Mouse (Mus musculus) heart, adult 2 months (tissue): ENCODE data around the gene Clcn6.
"Not testable (repeated sequence)": the region's sequence is repeated elsewhere in the genome, so short reads cannot be mapped to it uniquely, and the experiment has no call there.

Experiments used
- CTCF ChIP-seq: fragments of 200-600 bp; IDR thresholded peaks from 2 replicates; pipeline ENCODE4 v1.8.1; 2022; ENCODE audit warnings: antibody characterized with exemption, mild to moderate bottlenecking, moderate library complexity
- EP300 ChIP-seq: fragments of 200-500 bp; IDR thresholded peaks from 2 replicates; pipeline ENCODE4 v1.6.1; 2011; ENCODE audit warnings: low read depth, low read length, control low read depth; ENCODE audit not compliant: insufficient read depth

DNA sequence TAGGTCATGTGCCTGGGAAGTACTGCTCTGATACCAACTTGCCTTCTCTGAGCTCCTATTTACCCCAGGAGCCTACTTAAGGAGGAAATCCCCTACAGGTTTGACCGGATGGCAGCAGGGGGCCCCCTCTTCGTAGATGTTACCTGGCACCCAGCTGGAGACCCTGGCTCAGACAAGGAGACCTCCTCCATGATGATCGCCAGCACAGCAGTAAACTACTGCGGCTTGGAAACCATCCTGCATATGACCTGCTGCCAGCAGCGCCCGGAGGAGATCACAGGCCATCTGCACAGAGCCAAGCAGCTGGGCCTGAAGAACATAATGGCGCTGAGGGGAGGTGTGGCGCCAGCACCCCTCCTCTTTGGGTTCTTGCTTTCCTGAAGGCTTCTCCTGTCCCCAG lies 4.7 kb upstream of the Clcn6 start:
- TF ChIP-seq CTCF, EP300: not testable (repeated sequence)
